Mouse (Mus musculus) E14TG2a.4 (cell line): ENCODE data around the gene Barhl2.

Source experiments
- H3K27me3 ChIP-seq: 2 replicates; pipeline ENCODE4 v1.6.1; 2014; ENCODE audit warnings: low read length, control low read depth; ENCODE audit not compliant: insufficient read depth
- H3K36me3 ChIP-seq: 2 replicates; pipeline ENCODE4 v1.6.1; 2014; ENCODE audit warnings: low read length, control low read depth; ENCODE audit not compliant: insufficient read depth
- H3K4me1 ChIP-seq: replicated peaks from 2 replicates; pipeline ENCODE4 v1.6.1; 2014; ENCODE audit warnings: low read depth, low read length, control low read depth
- H3K4me3 ChIP-seq: replicated peaks from 2 replicates; pipeline ENCODE4 v1.5.1; 2014; ENCODE audit warnings: mild to moderate bottlenecking, low read length
- H3K9me3 ChIP-seq: 2 replicates; pipeline ENCODE4 v1.6.1; 2014; ENCODE audit warnings: low read length, control low read depth
- CTCF ChIP-seq: conservative IDR thresholded peaks from 2 replicates; pipeline ENCODE4 v1.5.1; 2014; ENCODE audit warnings: low read length
- NANOG ChIP-seq: IDR thresholded peaks from 2 replicates; pipeline ENCODE4 v1.6.1; 2014; ENCODE audit warnings: borderline replicate concordance, low read length, mixed read lengths
- POU5F1 ChIP-seq: IDR thresholded peaks from 2 replicates; pipeline ENCODE4 v1.6.1; 2014; ENCODE audit warnings: low read length, borderline replicate concordance

Gene Barhl2

DNA sequence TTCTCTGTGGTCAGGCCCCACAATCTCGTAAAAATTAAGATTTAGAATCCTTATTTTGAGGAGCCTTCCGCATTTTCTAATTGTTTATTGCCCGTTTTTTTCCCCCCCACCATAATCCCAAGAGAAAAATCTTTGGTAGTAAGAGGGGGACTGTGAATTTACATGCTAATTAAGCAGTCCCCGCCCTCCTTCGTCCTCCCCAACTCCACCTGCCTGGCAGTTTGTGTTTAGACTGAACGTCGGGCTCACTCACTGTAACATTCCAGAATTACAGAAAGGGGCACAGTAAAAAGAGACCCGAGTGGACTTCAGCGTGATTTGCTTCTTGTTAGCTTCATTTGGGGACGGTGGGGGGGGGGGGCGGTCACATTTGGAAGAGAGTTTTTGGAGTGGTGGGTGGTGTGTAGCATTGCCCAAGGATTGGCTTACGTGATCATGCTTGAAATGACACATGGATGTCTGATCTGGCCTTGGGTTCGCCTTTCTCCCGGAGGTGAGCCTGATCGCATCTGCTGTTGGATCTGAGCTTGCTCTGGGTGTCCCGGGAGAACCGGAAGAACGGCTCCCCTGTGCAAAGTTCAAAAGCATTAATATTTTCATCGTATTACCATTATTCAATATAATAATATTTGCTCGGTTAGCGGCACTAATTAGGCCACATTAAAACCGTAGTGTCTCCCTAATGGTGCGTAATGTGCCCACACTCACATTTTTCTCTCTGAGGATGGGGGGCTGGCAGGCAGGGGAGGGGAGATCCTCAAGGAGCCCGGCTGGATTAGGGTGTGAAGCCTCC, 6.6 kb upstream of the Barhl2 start:
- Histone ChIP-seq H3K27me3 (peaks cover 100% of the 10 kb centered on the region), H3K36me3 (no peaks in the 10 kb centered on the region), H3K4me1 (peaks cover 60% of the 10 kb centered on the region), H3K4me3 (peak overlapping the region; percentile 62), H3K9me3 (no peaks in the 10 kb centered on the region)
- TF ChIP-seq CTCF: no peak
- no peak for TF ChIP-seq POU5F1
- TF ChIP-seq NANOG: no peak

DNA sequence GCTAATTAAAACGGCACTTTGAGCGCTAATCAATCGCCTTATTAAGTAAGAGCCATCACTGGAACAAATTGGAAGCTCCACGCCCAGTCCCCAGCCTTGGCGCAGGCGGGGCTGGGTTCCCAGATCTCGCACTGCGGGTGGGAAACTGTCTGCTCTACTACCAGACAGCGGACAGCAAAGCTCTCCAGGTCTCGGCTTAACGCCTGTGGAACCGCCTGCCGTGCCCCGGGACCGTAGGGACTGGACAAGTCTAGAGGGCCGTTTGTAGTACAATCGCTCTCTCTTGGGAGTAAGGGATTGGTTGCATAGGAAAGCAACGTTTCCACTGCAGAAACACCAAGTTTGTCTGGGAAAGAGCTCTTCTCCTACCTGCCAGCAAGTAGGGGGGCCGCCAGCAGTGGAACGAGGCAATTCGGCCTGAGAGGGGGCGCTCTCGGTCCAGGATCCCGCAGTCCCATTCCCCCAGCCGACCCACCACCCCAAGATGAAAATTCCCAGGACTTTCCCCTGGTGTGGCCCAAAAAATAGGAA, 5.8 kb upstream of the Barhl2 start:
- Histone ChIP-seq H3K9me3 (no peaks in the 10 kb centered on the region), H3K4me1 (peaks cover 61% of the 10 kb centered on the region), H3K27me3 (peaks cover 100% of the 10 kb centered on the region), H3K36me3 (no peaks in the 10 kb centered on the region), H3K4me3 (peak overlapping the region; percentile 62)
- TF ChIP-seq NANOG (no peak), CTCF (0 out of 2 replicates have a peak, but pooled peaks have one; percentile 17), POU5F1 (no peak)

DNA sequence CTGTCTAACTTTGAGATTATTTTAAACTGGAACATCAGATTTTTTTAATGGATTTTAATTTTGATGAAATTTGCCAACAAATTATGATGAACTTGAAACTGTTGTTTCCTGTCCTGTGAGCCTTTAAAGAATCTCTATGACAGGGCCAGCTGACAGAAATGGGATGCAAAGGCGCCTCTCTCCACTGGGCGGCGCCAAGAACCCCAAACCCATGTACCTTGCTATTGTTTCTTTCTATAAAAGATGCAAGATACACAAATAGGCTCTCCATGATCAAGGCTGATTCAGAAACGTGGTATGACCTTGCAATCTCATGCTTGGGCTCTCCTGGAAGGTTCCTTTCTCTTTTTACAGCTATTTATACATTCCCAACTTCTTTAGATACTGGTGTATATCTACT, 3.9 kb upstream of the Barhl2 start:
- Histone ChIP-seq H3K4me1 (peaks cover 64% of the 10 kb centered on the region), H3K4me3 (no peak overlapping the region), H3K9me3 (no peaks in the 10 kb centered on the region), H3K27me3 (peaks cover 98% of the 10 kb centered on the region), H3K36me3 (no peaks in the 10 kb centered on the region)
- TF ChIP-seq POU5F1 (no peak), CTCF (peak; percentile 87)

GRCm38 (mm10) chr5:106461431-106461830, 3.5 kb upstream of the Barhl2 start:
- Histone ChIP-seq H3K4me1 (peaks cover 62% of the 10 kb centered on the region), H3K4me3 (no peak overlapping the region), H3K9me3 (no peaks in the 10 kb centered on the region), H3K36me3 (no peaks in the 10 kb centered on the region), H3K27me3 (peaks cover 97% of the 10 kb centered on the region)
- no peak for TF ChIP-seq POU5F1
- TF ChIP-seq NANOG: no peak
- no peak for TF ChIP-seq CTCF

GRCm38 (mm10) chr5:106460535-106460934, 2.6 kb upstream of the Barhl2 start:
- TF ChIP-seq CTCF (no peak), POU5F1 (no peak)
- Histone ChIP-seq H3K9me3 (no peaks in the 10 kb centered on the region), H3K36me3 (no peaks in the 10 kb centered on the region), H3K27me3 (peaks cover 95% of the 10 kb centered on the region), H3K4me3 (peak overlapping the region; percentile 29; the same call in 1 of the 2 replicates), H3K4me1 (peaks cover 55% of the 10 kb centered on the region)

- Histone ChIP-seq H3K9me3 (no peaks in the 10 kb centered on the region), H3K4me1 (peaks cover 55% of the 10 kb centered on the region), H3K27me3 (peaks cover 95% of the 10 kb centered on the region), H3K36me3 (no peaks in the 10 kb centered on the region), H3K4me3 (peak overlapping the region; percentile 29; the same call in 1 of the 2 replicates)
- TF ChIP-seq NANOG (no peak), POU5F1 (no peak), CTCF (no peak)
Measured at GRCm38 (mm10) chr5:106460001-106460511, 2.1 kb upstream of the Barhl2 start.

- Histone ChIP-seq H3K4me3 (peak overlapping the region; percentile 77), H3K4me1 (peaks cover 52% of the 10 kb centered on the region), H3K9me3 (no peaks in the 10 kb centered on the region), H3K36me3 (no peaks in the 10 kb centered on the region), H3K27me3 (peaks cover 95% of the 10 kb centered on the region)
- TF ChIP-seq POU5F1: no peak
- no peak for TF ChIP-seq CTCF
- no peak for TF ChIP-seq NANOG
Measured at GRCm38 (mm10) chr5:106459120-106459641, 1.2 kb upstream of the Barhl2 start.

- Histone ChIP-seq H3K36me3 (no peaks in the 10 kb centered on the region), H3K9me3 (no peaks in the 10 kb centered on the region)
- TF ChIP-seq POU5F1 (no peak), NANOG (no peak), CTCF (no peak)
Measured at GRCm38 (mm10) chr5:106458477-106459119, 632 bp upstream of the Barhl2 start.

More at GRCm38 (mm10) chr5:106458477-106459119, 632 bp upstream of the Barhl2 start:
- H3K27me3 ChIP-seq: peaks cover 95% of the 10 kb centered on the region
- peaks cover 52% of the 10 kb centered on the region for H3K4me1 ChIP-seq
- peak overlapping the region; percentile 77 for H3K4me3 ChIP-seq
